Mouse (Mus musculus) neural tube, embryonic 10.5 days (tissue): Measurements from ENCODE around the gene Ptbp3.

Experiments used
- DNase-seq: peaks from one replicate; pipeline ENCODE4 v3.0.0-alpha.2; 2017; ENCODE audit warnings: low spot score; ENCODE audit errors: extremely low spot score

Gene Ptbp3

DNA sequence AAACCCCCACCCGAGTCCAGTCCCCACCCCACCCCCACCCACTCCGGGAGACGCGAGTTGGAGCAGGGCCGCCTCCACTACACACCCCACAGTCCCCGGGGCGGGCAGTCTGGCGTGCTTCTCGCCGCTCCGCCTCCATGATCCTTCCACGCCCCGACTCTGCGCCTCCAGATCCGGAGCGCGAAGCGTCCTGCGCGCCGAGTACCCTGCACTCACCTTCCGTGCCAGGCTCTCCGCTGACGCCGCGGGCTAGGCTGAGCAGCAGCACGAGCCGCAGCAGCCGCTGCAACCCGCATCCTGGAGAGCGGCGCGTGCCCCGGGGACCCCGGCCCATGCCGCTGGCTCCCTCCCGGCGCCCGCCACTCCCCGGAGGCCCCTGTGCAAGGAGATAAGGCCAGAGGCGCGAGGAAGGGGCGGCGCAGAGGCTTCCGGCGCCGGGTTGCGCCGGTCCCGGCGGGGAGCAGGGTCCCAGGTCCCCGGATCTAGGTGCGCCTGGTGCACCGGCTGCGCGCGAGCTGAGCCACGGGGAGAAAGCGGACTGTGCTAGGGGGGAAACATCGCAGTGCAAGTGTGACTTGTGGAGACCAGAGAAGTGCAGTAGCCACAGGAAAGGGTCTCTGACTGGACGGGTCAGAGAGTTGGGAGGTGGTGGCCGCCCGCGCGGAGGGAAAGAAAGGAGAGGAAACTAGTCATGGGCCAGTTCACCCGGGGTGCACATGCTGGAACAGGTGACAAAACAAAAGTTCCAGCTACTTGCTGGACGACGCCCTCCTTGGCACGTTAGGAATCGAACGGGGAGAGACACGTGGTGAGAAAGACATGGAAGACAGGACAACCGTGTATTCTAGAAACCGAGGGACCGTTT, 110.9 kb downstream of the Ptbp3 start, which contains the start of gene Susd1:
TSS of gene Susd1 (minus strand) at position 644 of the 865 bp plus-strand sequence.
- peak; percentile 74 for DNase-seq

DNA sequence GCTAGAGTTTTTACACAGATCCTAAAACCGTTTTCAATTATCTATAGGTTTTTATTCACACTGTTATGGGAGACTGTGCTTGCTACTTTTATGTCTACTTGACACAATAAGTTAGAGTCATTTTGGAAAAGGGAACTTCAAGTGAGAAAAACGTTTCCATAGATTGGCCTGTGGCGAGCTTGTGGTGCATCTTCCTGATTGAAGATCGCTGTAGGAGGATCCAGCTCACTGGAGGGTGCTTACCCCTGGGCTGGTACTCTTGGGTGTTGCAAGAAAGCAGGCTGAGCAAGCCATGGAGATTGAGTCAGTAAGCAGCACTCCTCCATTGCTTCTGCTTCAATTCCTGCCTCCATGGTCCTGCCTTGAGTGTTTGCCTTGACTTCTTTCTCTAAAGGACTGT, 113.2 kb downstream of the Ptbp3 start:
- DNase-seq = no peak

DNA sequence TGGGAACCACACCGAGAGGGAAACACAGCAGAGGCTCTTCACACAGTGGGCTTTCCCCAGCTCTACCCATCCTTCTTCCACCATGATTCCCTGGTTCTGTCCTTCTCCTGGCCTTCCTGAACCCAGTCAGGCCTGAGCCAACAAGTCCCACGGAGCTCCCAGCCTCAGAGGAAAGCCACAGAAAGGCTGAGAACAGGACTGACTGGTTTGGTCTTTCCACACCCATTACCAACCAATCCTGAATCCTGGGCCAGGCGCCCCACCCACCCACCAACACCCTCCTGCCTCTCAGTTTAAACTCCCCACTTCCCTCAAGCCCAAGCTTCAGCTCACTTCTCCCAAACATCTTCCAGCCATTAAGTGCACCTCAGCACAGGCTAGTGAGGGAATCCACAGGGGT, 115.1 kb downstream of the Ptbp3 start:
- no peak for DNase-seq

DNA sequence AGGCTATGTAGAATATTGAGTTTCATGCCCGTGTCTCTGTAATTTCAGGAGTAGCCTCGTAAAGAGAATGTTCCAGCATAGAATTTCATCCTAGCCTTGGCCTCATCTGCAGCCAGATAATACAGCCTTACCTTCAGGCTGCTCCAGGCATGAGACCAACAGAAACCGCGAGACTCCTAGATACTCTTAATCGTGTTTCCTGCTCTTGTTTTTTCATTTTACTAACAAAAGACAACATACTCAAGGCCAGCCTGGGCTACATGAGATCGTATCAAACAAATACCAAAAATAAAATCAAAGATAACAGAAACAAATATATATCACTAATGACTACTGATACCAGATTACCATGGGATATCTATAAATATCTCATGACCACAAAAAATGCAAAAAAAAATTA, 120.0 kb downstream of the Ptbp3 start:
- DNase-seq = no peak

- no peak for DNase-seq
Observed at GRCm38 (mm10) chr4:59426429-59426828, 122.7 kb downstream of the Ptbp3 start.

DNA sequence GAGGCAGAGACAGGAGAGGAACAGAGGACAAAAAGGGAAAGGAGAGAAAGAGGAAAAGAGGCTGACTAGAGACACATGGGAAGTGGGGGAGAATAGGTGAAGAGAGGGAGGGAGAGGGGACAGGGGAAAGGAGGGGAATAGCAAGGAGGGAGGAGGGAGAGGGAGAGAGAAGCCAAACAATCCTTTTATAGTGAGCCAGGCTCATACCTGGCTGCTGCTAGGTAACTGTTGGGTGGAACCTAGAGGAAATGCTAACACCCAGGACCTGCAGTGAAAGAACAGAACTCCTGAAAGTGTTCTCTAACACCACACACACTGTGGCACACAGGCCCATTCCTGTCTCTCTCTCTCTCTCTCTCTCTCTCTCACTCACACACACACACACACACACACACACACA, 126.4 kb downstream of the Ptbp3 start:
- no peak for DNase-seq

- DNase-seq = no peak
Observed at GRCm38 (mm10) chr4:59422025-59422783, 127.0 kb downstream of the Ptbp3 start.
